Comparison of ENCODE assay signal across 9 mouse cellular contexts in genomic region chr17:69417724-69418373, GRCm38 (mm10). TPM values are rescaled to one million over a fixed set of nuclear protein-coding genes. Genes with fewer than 3 reads are reported as not detected.
DNase-seq lines count a peak whose midpoint lies in the region; ATAC-seq lines count a peak whose summit lies in the region.
"Had no signal": no experiment of that assay in that cellular context is flagged by ENCODE, and none has a peak within 500 bp of the region (broad histone marks: within the 10 kb centered on the region; RNA-seq: fewer than 3 reads in every experiment).

No protein-coding gene starts in this region.

- H3K9ac ChIP-seq in neural tube, embryonic 11.5 days (ENCODE audit: low read length) = peak overlapping the region; percentile 87
- H3K9ac ChIP-seq in embryonic facial prominence, embryonic 14.5 days (ENCODE audit: low read depth, low read length) = peak overlapping the region; percentile 87
- peak overlapping the region; percentile 78 for H3K9ac ChIP-seq in limb, embryonic 12.5 days (replicated peaks)

- H3K4me1 ChIP-seq in neural tube, embryonic 11.5 days (ENCODE audit: control insufficient read depth, insufficient read depth, low read length) = peaks cover 4% of the 10 kb centered on the region; the same call in 1 of the 2 replicates
- H3K4me1 ChIP-seq in embryonic facial prominence, embryonic 14.5 days (ENCODE audit: control insufficient read depth, insufficient read depth, low read length) = 0 out of 2 replicates have a peak, but pooled peaks cover 7% of the 10 kb centered on the region
- H3K4me1 ChIP-seq in limb, embryonic 12.5 days (replicated peaks) = no peaks in the 10 kb centered on the region

- DNase-seq in neural tube, embryonic 11.5 days (ENCODE audit: low spot score) = no peak
- no peak for DNase-seq in neural tube, embryonic 10.5 days (ENCODE audit: extremely low spot score, low spot score)
- peak; percentile 57 for DNase-seq in embryonic facial prominence, embryonic 14.5 days (ENCODE audit: low spot score)
- no peak for DNase-seq in layer of hippocampus, adult 9-11 months
- no peak for DNase-seq in embryo, embryonic 10.5 days (ENCODE audit: low spot score)
- no peak for DNase-seq in testis, postnatal 14 days (ENCODE audit: low spot score)

- WGBS in neural tube, embryonic 11.5 days = 4% methylated on average over 26 of the region's 26 CpGs
- 3% methylated on average over 26 of the region's 26 CpGs for WGBS in embryonic facial prominence, embryonic 14.5 days
- WGBS in limb, embryonic 12.5 days = 4% methylated on average over 26 of the region's 26 CpGs

- no peaks in the 10 kb centered on the region for H3K27me3 ChIP-seq in neural tube, embryonic 11.5 days (ENCODE audit: control insufficient read depth, insufficient read depth, low read length)
- no peaks in the 10 kb centered on the region for H3K27me3 ChIP-seq in embryonic facial prominence, embryonic 14.5 days (replicated peaks; ENCODE audit: control insufficient read depth, insufficient read depth, low read length)
- H3K27me3 ChIP-seq in limb, embryonic 12.5 days = no peaks in the 10 kb centered on the region

- no peak; the same call in 1 of the 2 replicates for ATAC-seq in neural tube, embryonic 11.5 days (ENCODE audit: insufficient read depth, low FRiP score, low TSS enrichment)
- peak; percentile 35 for ATAC-seq in embryonic facial prominence, embryonic 14.5 days (ENCODE audit: low read depth)
- ATAC-seq in limb, embryonic 12.5 days (ENCODE audit: insufficient number of reproducible peaks, insufficient read depth, low FRiP score, low TSS enrichment, low read depth) = no peak; the same call in 1 of the 2 replicates
- ATAC-seq in neutrophil, adult 5-6 weeks (ENCODE audit: extremely low read depth, insufficient number of reproducible peaks, low FRiP score, poor library complexity, severe bottlenecking) = peak; percentile 39; the same call in 1 of the 2 replicates

- no peaks in the 10 kb centered on the region for H3K36me3 ChIP-seq in neural tube, embryonic 11.5 days (ENCODE audit: control insufficient read depth, insufficient read depth, low read length)
- no peaks in the 10 kb centered on the region for H3K36me3 ChIP-seq in embryonic facial prominence, embryonic 14.5 days (ENCODE audit: control insufficient read depth, insufficient read depth, low read length)
- H3K36me3 ChIP-seq in limb, embryonic 12.5 days = no peaks in the 10 kb centered on the region

- peak overlapping the region; percentile 89; the same call in 1 of the 2 replicates for H3K27ac ChIP-seq in neural tube, embryonic 11.5 days (ENCODE audit: low read depth, low read length)
- H3K27ac ChIP-seq in embryonic facial prominence, embryonic 14.5 days (replicated peaks; ENCODE audit: low read depth, low read length) = peak overlapping the region; percentile 95
- peak overlapping the region; percentile 95 for H3K27ac ChIP-seq in limb, embryonic 12.5 days

- H3K9me3 ChIP-seq in neural tube, embryonic 11.5 days (ENCODE audit: control insufficient read depth, low read length) = no peaks in the 10 kb centered on the region
- H3K9me3 ChIP-seq in embryonic facial prominence, embryonic 14.5 days (ENCODE audit: control insufficient read depth, low read length) = no peaks in the 10 kb centered on the region
- H3K9me3 ChIP-seq in limb, embryonic 12.5 days = no peaks in the 10 kb centered on the region

- peak overlapping the region; percentile 55 for H3K4me2 ChIP-seq in neural tube, embryonic 11.5 days (ENCODE audit: low read depth)
- H3K4me2 ChIP-seq in embryonic facial prominence, embryonic 14.5 days (ENCODE audit: low read depth, low read length) = peak overlapping the region; percentile 73
- peak overlapping the region; percentile 72 for H3K4me2 ChIP-seq in limb, embryonic 12.5 days

- peak overlapping the region; percentile 78 for H3K4me3 ChIP-seq in neural tube, embryonic 11.5 days (ENCODE audit: low read depth, low read length)
- peak overlapping the region; percentile 65 for H3K4me3 ChIP-seq in embryonic facial prominence, embryonic 14.5 days (ENCODE audit: low read depth, low read length)
- H3K4me3 ChIP-seq in limb, embryonic 12.5 days (replicated peaks) = peak overlapping the region; percentile 72

RNA-seq across cellular contexts. Expression of gene Akain1, which starts 21.3 kb away (rescaled TPM):
- 0.27 and 0.32 TPM in 2 replicates for polyA plus RNA-seq in neural tube, embryonic 11.5 days (2014; fragmentation: Nextera tagmentation; extraction: Ambion mirVana)
- not detected in 2 replicates for polyA plus RNA-seq in embryonic facial prominence, embryonic 14.5 days (2014; fragmentation: Nextera tagmentation; extraction: Ambion mirVana)
- polyA plus RNA-seq in limb, embryonic 12.5 days (2016; fragmentation: Nextera tagmentation; extraction: Ambion mirVana) = not detected in 2 replicates
- total RNA-seq in neutrophil, adult 5-6 weeks (2017) = 0.12 and 0.23 TPM in 2 replicates
- total RNA-seq: hematopoietic stem cell, adult 5-6 weeks had no signal

RNA-seq across cellular contexts. Expression of gene Zbtb14, which starts 35.0 kb away (rescaled TPM):
- polyA plus RNA-seq in neural tube, embryonic 11.5 days (2014; fragmentation: Nextera tagmentation; extraction: Ambion mirVana) = 29.2 and 29.7 TPM in 2 replicates
- polyA plus RNA-seq in embryonic facial prominence, embryonic 14.5 days (2014; fragmentation: Nextera tagmentation; extraction: Ambion mirVana) = 15.2 and 19.2 TPM in 2 replicates
- polyA plus RNA-seq in limb, embryonic 12.5 days (2016; fragmentation: Nextera tagmentation; extraction: Ambion mirVana) = 31.1 and 32.1 TPM in 2 replicates
- 19.8 and 21.7 TPM in 2 replicates for total RNA-seq in neutrophil, adult 5-6 weeks (2017)

Comparison
In these comparisons a context has a peak if more than half of its experiments do, and no peak if none do; other contexts are left out.
1. ATAC-seq: peak in embryonic facial prominence, embryonic 14.5 days (single experiment) and neutrophil, adult 5-6 weeks (single experiment); none in neural tube, embryonic 11.5 days (single experiment) and limb, embryonic 12.5 days (single experiment).
2. Peak in every context shown above with its lines, with median percentiles within 50 percentile points of each other: H3K27ac ChIP-seq, H3K4me2 ChIP-seq, H3K4me3 ChIP-seq and H3K9ac ChIP-seq.